Mouse (Mus musculus): Measurements from ENCODE around the gene Fxr2. TPM values are rescaled to one million over a fixed set of nuclear protein-coding genes. Genes with fewer than 3 reads are reported as not detected.
"Not testable (repeated sequence)": the region's sequence is repeated elsewhere in the genome, so short reads cannot be mapped to it uniquely, and the experiment has no call there.

The Fxr2 gene
- polyA plus RNA-seq, 1 experiment from 2014 or later = 37.3 TPM

DNA sequence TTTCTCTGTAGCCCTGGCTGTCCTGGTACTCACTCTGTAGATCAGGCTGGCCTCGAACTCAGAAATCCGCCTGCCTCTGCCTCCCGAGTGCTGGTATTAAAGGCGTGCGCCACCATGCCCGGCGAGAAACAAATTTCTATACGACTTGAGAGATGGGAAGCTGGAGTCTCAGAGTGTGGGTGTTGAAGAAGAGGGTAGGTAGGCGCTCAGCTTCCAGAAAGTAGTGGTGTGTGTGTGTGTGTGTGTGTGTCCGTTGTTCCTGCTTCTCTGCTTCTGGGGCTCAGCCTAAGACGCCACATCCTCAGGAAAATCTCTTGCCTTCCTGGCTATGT is 18.6 kb upstream of the Fxr2 start:
- not testable (repeated sequence) for H3K4me2 ChIP-seq (replicated peaks)
- 46% methylated on average over 11 of the region's 11 CpGs for WGBS

DNA sequence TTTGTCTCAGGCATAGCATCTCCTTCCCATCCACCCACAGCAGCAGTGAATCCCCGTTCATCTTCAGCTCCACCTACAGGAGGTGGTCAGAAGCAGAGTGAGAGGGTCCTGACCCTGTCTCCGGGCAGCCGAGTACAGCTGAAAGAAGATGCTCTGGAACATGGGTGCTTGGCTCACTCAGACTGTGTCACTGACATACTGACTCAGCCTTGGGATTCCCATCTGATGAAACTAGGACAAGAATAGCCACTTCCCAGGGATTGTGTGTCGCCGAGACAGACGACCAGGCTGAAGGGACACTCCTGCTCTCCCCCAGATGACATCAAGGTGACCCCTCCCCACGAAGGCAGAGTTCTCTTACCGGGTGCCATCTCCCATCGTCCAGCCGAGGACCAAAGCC is 16.0 kb upstream of the Fxr2 start:
- Histone ChIP-seq H3K4me1 (peaks cover 7% of the 10 kb centered on the region), H3K36me3 (no peaks in the 10 kb centered on the region), H3K4me2 (replicated peaks) (no peak overlapping the region), H3K27ac (no peak overlapping the region), H3K4me3 (no peak overlapping the region), H3K9ac (0 out of 2 replicates have a peak overlapping the region, but pooled peaks have one; percentile 25), H3K27me3 (peaks cover 10% of the 10 kb centered on the region; the same call in 1 of the 2 replicates), H3K9me3 (no peaks in the 10 kb centered on the region)
- ATAC-seq (ENCODE audit: low FRiP score, low read depth) = no peak
- 43% methylated on average over 10 of the region's 10 CpGs for WGBS

More for the DNA sequence above, 18.6 kb upstream of the Fxr2 start:
- not testable (repeated sequence) for H3K9me3 ChIP-seq; ATAC-seq (ENCODE audit: low FRiP score, low read depth); H3K9ac ChIP-seq; H3K4me3 ChIP-seq; H3K4me1 ChIP-seq; H3K27ac ChIP-seq; H3K36me3 ChIP-seq
- peaks cover 10% of the 10 kb centered on the region; the same call in 1 of the 2 replicates for H3K27me3 ChIP-seq

DNA sequence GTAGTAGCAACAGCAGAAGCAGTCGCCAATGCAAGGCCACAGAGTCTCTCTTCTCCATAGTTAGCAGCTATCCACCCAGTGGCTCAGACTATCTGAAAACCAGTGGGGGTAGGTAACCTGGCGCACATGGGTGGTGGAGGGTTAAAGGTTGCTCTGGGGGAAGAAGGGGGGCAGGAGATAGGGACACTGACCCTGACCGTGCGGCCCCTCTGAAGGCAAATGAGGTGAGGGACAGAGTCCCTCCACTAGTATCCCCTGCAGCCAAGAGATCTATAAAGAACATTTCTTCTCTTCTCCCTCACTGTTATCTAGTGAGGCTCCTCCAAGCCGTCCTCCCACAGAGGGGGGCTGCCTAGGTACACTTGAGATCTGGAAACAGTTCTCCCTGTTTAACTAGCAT is 15.0 kb upstream of the Fxr2 start, which contains the start of gene Shbg:
Shbg (minus strand) TSS at position 101 of the 400 bp plus-strand sequence.
- H3K4me1 ChIP-seq = peaks cover 12% of the 10 kb centered on the region
- no peak within 1 kb of the TSS for H3K4me3 ChIP-seq
- ATAC-seq (ENCODE audit: low FRiP score, low read depth) = no peak
- H3K4me2 ChIP-seq (replicated peaks) = no peak within 1 kb of the TSS
- H3K27ac ChIP-seq = no peak within 1 kb of the TSS
- 0 out of 2 replicates have a peak within 1 kb of the TSS, but pooled peaks have one; percentile 25 for H3K9ac ChIP-seq
- no peaks in the 10 kb centered on the region for H3K9me3 ChIP-seq
- WGBS = 67% methylated on average over 5 of the region's 5 CpGs
- H3K36me3 ChIP-seq = no peaks in the 10 kb centered on the region
- H3K27me3 ChIP-seq = peaks cover 10% of the 10 kb centered on the region; the same call in 1 of the 2 replicates

DNA sequence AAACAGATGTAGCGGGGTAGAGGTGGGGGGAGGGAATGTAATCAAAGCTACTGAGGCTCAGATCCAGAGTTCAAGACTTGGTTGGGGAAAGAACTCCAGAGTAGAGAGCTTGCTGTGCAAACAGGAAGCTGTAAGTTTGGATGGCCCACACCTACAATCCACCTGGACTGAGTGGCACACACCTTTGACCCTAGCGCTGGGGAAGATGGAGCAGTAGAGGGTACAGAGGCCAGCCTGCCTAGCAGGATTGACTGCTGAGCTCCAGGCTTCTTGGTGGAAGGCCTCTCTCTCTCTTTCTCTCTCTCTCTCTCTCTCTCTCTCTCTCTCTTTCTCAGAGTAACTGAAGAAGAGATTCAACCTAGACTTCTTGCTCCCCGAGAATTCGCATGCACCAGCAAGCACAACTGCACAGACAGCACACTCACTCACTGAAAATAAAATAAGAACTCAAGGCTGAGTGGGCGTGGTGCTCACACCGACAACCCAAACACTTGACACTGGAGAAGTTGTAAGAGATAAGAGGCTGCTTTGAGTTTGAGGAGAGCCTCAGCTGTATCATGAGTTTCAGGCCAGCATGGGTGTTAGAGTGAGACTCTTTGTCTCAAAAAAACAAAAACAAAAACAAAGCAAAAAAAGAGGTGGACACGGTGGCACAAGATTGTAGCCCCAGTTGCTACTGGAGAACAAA is 12.3 kb upstream of the Fxr2 start:
- no peak overlapping the region for H3K4me3 ChIP-seq
- no peak overlapping the region for H3K9ac ChIP-seq
- H3K27ac ChIP-seq = no peak overlapping the region
- no peaks in the 10 kb centered on the region for H3K36me3 ChIP-seq
- peaks cover 6% of the 10 kb centered on the region; the same call in 1 of the 2 replicates for H3K27me3 ChIP-seq
- no peak overlapping the region for H3K4me2 ChIP-seq (replicated peaks)
- no peak for ATAC-seq (ENCODE audit: low FRiP score, low read depth)
- 89% methylated on average over 7 of the region's 7 CpGs for WGBS
- H3K4me1 ChIP-seq = peaks cover 12% of the 10 kb centered on the region
- no peaks in the 10 kb centered on the region for H3K9me3 ChIP-seq

DNA sequence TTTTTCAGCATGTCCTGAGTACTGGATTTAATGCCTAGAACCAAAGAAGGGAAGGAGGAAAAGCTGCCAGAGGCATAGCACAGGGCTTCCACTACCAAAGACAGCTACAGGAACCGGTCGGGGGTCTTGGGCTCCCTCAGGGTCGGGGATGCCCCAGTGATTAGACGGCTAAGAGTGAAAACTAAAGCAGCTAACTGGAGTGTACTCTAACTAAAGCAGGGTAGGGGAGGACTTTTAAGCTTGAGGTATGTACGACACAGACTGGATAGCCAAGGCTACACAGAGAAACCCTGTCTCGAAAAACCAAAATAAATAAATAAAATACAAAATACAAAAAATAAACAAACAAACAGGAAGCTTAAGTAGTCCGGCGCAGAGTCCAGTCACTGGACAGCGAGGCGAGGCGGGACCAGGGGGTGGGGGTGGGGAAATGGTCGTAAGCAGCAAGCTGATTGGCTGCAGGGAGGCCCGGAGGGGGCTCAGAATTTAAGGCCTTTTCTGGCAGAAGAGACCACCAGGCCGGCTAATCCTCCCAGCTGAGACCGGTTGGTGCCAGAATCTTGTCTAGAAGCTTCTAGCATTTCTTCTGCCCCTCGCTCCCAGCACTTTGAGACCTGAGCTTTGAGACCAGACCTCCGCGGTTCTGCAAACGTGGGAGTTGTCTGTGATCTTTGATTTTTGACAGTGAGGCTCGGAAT is 11.1 kb upstream of the Fxr2 start, which contains the start of gene Sat2:
Sat2 (plus strand) TSS at position 454 of the 698 bp plus-strand sequence.
- Histone ChIP-seq H3K9ac (peak within 1 kb of the TSS; percentile 78), H3K4me2 (replicated peaks) (peak within 1 kb of the TSS; percentile 81), H3K9me3 (no peaks in the 10 kb centered on the region), H3K27me3 (peaks cover 3% of the 10 kb centered on the region; the same call in 1 of the 2 replicates), H3K27ac (peak within 1 kb of the TSS; percentile 40), H3K36me3 (no peaks in the 10 kb centered on the region), H3K4me1 (peaks cover 12% of the 10 kb centered on the region), H3K4me3 (peak within 1 kb of the TSS; percentile 54)
- WGBS = 2% methylated on average over 20 of the region's 20 CpGs
- peak; percentile 83 for ATAC-seq (ENCODE audit: low FRiP score, low read depth)

DNA sequence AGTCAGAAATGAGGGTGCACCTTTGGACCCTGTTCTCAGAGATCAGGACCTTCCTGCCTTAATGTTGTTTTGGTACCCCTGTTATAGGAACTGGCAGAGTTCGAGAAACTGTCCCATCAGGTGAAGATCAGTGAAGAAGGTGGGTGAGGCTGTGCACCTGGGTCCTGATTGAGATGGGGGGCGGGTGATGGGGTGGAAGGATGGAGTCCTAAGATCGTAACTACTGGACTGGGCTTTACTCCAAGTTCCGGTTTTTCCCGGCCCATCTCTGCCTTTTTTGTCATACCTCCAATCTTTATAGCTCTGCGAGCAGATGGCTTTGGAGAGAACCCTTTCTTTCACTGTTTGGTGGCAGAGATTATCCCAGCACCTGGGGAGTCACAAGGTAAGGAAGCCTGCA is 10.4 kb upstream of the Fxr2 start:
- no peaks in the 10 kb centered on the region for H3K36me3 ChIP-seq
- peak overlapping the region; percentile 78 for H3K9ac ChIP-seq
- H3K9me3 ChIP-seq = no peaks in the 10 kb centered on the region
- peak overlapping the region; percentile 81 for H3K4me2 ChIP-seq (replicated peaks)
- no peak for ATAC-seq (ENCODE audit: low FRiP score, low read depth)
- peak overlapping the region; percentile 40; the same call in 1 of the 2 replicates for H3K27ac ChIP-seq
- 31% methylated on average over 6 of the region's 6 CpGs for WGBS
- H3K4me3 ChIP-seq = peak overlapping the region; percentile 54
- no peaks in the 10 kb centered on the region for H3K27me3 ChIP-seq
- peaks cover 12% of the 10 kb centered on the region for H3K4me1 ChIP-seq

DNA sequence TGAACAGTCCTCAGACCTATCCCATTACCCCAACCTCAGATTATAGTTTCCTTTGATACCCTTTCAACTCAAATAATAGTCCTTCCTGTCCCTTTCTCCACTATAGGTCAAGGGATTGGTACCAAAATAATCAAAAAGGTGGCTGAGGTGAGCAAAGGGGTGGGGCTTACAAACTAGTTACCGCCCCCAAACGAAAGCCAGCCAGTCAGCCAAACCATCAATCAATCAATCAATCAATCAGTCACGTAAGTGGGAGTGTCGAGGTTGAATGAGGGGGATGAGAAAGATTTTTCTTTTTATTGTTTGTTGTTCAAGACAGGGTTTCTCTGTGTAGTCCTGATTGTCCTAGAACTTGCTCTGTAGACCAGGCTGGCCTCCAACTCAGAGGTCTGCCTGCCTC is 9.8 kb upstream of the Fxr2 start:
- Histone ChIP-seq H3K4me1 (peaks cover 12% of the 10 kb centered on the region), H3K4me2 (replicated peaks) (peak overlapping the region; percentile 81), H3K9me3 (no peaks in the 10 kb centered on the region), H3K27ac (no peak overlapping the region), H3K36me3 (no peaks in the 10 kb centered on the region), H3K27me3 (no peaks in the 10 kb centered on the region), H3K4me3 (peak overlapping the region; percentile 54), H3K9ac (peak overlapping the region; percentile 78; the same call in 1 of the 2 replicates)
- 68% methylated on average over 4 of the region's 4 CpGs for WGBS
- no peak for ATAC-seq (ENCODE audit: low FRiP score, low read depth)

DNA sequence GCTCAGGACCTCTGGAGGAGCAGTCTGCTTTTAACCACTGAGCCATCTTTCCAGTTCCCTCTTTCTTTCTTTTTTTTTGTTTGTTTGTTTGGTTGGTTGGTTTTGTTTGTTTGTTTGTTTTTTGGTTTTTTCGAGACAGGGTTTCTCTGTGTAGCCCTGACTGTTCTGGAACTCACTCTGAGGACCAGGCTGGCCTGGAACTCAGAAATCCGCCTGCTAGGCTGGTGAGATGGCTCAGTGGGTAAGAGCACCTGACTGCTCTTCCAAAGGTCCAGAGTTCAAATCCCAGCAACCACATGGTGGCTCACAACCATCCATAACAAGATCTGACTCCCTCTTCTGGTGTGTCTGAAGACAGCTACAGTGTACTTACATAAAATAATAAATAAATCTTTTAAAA is 8.5 kb upstream of the Fxr2 start:
- not testable (repeated sequence) for ATAC-seq (ENCODE audit: low FRiP score, low read depth); H3K36me3 ChIP-seq; H3K4me3 ChIP-seq; H3K27ac ChIP-seq; H3K4me2 ChIP-seq (replicated peaks); H3K27me3 ChIP-seq; H3K9me3 ChIP-seq; H3K9ac ChIP-seq
- H3K4me1 ChIP-seq = peaks cover 12% of the 10 kb centered on the region
- WGBS = 90% methylated on average over 2 of the region's 2 CpGs

DNA sequence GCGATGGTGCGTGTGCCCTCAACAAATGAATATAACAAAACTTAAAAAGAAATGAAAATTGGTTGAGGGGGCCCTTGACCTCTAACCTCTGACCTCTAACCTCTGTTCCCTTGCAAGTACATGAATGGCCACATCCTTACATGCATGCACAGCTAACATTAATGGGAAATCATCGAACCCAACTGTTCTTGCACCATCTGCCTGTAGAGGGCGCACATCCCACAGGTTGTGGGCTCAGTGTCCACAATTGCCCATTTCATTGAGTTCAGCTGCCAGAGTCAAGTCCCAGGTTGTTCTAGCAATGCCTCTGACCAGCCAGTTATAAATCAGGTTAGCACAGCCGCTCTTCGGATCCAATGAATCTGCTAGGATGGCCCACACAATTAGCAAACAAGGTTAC is 4.5 kb upstream of the Fxr2 start:
- 34% methylated on average over 6 of the region's 6 CpGs for WGBS
- Histone ChIP-seq H3K36me3 (no peaks in the 10 kb centered on the region), H3K4me3 (no peak overlapping the region), H3K4me1 (no peaks in the 10 kb centered on the region), H3K9me3 (no peaks in the 10 kb centered on the region), H3K27me3 (no peaks in the 10 kb centered on the region), H3K4me2 (replicated peaks) (no peak overlapping the region), H3K27ac (no peak overlapping the region), H3K9ac (no peak overlapping the region)
- no peak for ATAC-seq (ENCODE audit: low FRiP score, low read depth)

DNA sequence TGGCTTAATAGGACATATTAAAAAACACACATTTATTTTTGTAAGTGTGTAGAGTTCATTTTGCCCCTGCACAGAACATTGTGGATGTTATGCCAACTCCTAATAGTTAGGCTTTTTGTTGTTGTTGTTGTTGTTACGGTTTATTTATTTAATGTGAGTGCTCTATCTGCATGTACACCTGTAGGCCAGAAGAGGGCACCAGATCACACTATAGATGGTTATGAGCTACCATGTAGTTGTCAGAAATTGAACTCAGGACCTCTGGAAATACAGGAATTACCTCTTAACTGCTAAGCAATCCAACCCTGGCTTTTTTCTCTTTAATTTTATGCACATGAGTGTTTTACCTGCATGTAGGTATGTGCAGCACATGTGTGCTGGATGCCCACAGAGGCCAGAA is 3.0 kb upstream of the Fxr2 start:
- no peak overlapping the region for H3K4me2 ChIP-seq (replicated peaks)
- H3K4me3 ChIP-seq = no peak overlapping the region
- H3K36me3 ChIP-seq = no peaks in the 10 kb centered on the region
- no peaks in the 10 kb centered on the region for H3K27me3 ChIP-seq
- ATAC-seq (ENCODE audit: low FRiP score, low read depth) = no peak
- no peak overlapping the region for H3K27ac ChIP-seq
- no peak overlapping the region for H3K9ac ChIP-seq
- peaks cover 12% of the 10 kb centered on the region for H3K4me1 ChIP-seq
- 74% methylated on average over 1 of the region's 1 CpGs for WGBS
- no peaks in the 10 kb centered on the region for H3K9me3 ChIP-seq

DNA sequence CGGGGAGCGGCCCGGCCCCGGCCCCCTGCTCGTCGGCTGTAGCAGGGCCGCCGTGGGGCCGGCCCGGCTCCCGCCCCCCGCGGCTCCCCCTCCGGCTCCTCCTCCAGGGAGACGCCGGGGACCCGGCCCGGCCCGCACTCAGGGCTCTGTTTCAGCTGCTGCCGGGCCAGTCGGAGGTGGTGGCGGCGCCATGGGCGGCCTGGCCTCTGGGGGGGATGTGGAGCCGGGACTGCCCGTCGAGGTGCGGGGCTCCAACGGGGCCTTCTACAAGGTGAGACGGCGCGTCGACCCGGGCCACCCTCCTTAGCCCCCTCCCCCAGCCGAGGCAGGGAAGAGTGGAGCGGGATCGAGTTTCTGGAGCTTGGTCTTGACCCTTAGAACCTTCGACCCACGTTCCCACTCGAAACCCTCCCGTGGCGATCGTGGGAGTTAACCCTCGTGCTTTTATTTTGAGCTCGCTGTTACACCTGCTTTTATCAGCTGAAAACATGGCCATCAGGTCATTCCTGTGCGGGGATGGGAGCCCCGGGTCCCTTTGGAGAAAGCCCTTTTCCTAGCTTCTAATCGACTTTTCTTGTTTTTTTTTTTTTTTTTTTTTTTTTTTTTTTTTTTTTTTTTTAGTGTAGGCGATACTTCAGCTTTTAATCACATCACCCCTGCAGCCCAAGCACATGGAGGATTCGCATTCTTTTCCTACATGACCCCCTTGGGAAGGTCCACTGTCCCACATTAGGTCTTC is 507 bp downstream of the Fxr2 start:
- H3K9ac ChIP-seq = peak overlapping the region; percentile 96
- H3K4me3 ChIP-seq = peak overlapping the region; percentile 75
- H3K36me3 ChIP-seq = peaks cover 19% of the 10 kb centered on the region
- H3K27ac ChIP-seq = peak overlapping the region; percentile 94
- peaks cover 22% of the 10 kb centered on the region for H3K4me1 ChIP-seq
- H3K4me2 ChIP-seq (replicated peaks) = peak overlapping the region; percentile 79
- no peaks in the 10 kb centered on the region for H3K9me3 ChIP-seq
- peak; percentile 52 for ATAC-seq (ENCODE audit: low FRiP score, low read depth)
- under 1% methylated on average over 36 of the region's 50 CpGs for WGBS
- H3K27me3 ChIP-seq = no peaks in the 10 kb centered on the region

DNA sequence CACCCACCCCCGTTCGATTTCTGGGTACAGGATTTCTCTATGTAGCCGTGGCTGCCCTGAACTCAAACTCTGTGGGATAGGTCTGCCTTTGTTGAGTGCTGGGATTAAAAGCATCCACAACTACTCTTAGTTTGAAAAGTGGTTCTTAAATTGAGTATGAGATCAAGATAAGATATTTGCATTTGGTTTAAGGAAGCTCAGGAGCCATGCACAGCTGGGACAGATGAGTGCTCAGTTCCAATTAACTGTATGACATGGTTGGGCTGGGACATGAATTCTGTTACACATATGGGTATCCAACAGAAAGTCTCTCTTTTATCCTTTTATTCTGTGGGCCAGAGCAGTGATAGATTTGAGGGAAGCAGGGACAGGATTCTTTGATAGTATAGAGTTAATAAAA is 2.7 kb downstream of the Fxr2 start:
- H3K9me3 ChIP-seq = no peaks in the 10 kb centered on the region
- no peaks in the 10 kb centered on the region for H3K27me3 ChIP-seq
- ATAC-seq (ENCODE audit: low FRiP score, low read depth) = no peak
- H3K36me3 ChIP-seq = peaks cover 36% of the 10 kb centered on the region
- H3K27ac ChIP-seq = no peak overlapping the region
- peak overlapping the region; percentile 79 for H3K4me2 ChIP-seq (replicated peaks)
- 0 out of 2 replicates have a peak overlapping the region, but pooled peaks have one; percentile 4 for H3K9ac ChIP-seq
- WGBS = 88% methylated on average over 3 of the region's 3 CpGs
- H3K4me3 ChIP-seq = no peak overlapping the region
- peaks cover 22% of the 10 kb centered on the region for H3K4me1 ChIP-seq
